Mouse (Mus musculus): Measurements from ENCODE around the gene Cttnbp2. TPM values are rescaled to one million over a fixed set of nuclear protein-coding genes. Genes with fewer than 3 reads are reported as not detected.

Cttnbp2 gene
- polyA plus RNA-seq (2012; rRNA removed): 8.7 and 15.6 TPM in 2 replicates

DNA sequence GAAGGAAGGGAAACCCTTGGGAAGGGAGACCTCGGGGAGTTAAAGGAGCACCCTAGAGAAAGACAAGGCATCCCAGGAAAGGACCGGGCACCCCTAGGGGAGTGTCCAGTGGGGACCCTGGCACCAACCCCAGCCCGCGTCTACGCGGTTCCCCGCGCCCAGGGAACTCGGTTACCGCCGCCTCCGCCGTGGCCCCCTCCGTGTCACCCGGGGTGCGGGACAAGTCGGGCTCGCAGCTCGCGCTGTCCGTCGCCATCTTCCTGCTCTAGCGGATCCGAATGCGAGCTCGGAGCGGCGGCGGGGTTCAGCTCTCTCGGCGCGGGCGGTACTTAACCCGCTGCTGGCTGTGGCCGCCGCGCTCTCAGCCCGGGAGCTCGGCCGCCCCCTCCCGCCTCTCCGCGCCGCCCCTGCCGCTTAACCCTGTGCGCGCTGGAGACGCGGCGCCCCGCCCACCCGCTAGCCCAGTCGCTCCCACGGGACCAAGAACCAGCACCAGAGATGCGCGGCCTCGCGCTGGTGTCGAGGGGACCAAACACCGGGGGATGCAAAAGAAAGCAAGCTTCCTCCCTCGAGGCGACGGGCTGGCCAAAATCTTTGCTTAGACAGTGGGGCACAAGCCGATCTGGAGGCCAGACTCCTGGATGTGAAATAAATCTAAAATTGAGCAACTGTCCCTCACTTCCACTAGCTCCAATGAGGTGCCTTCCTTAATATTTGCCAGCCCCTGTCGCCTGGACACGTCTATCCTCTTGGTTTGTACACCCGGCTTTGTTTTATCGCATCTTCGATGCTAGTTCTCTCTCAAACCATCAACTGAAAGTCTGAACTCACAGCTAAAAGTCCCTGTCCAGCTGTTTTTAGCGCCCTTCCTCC lies at the start of gene Cttnbp2:
Cttnbp2 (minus strand) TSS at position 364 of the 873 bp plus-strand sequence.

